Mouse (Mus musculus) brain, embryonic 14.5 days (tissue): Measurements from ENCODE around the gene Tmem54.

Source experiments
- CTCF ChIP-seq: fragments of 200-500 bp; IDR thresholded peaks from 2 replicates; pipeline ENCODE4 v1.5.1; 2012; ENCODE audit warnings: inconsistent platforms, mild to moderate bottlenecking, moderate library complexity, borderline replicate concordance; ENCODE audit not compliant: insufficient read depth, insufficient read length; ENCODE audit errors: extremely low read depth
- POLR2A ChIP-seq: fragments of 200-500 bp; IDR thresholded peaks from 2 replicates; pipeline ENCODE4 v1.6.1; 2012; ENCODE audit warnings: mild to moderate bottlenecking, inconsistent platforms, borderline replicate concordance; ENCODE audit not compliant: poor library complexity, insufficient read depth, insufficient read length, severe bottlenecking; ENCODE audit errors: extremely low read depth

DNA sequence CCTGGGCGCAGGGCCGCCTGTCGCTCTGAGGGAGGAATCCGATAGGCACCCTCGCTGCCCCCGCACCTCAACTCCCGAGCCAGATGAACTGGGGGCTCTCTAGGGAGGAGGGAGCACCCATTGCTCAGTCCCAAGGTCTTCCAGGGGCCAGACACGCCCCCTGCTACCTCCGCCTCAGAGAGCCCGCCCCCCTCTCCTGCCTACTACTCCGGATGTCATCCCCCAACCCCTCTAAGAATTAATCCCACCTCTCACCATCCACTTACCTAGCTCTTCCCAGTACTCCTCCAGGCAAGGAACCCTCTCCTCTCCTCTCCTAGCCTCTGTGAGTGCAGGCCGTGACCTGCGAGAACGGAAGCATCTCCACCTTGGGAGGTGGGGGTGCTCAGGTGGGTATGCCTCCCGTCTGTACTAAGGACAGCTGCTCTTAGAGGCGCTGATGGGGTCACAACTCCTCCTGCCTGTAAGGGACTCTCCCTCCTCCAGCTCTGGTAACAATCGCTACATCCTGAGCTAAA lies 16.3 kb downstream of the Tmem54 start, which contains the start of gene Hpca:
- TF ChIP-seq POLR2A, result no peak
- no peak for TF ChIP-seq CTCF
